Mouse (Mus musculus) urinary bladder, adult 18-20 months (tissue): ENCODE measurements around the gene Tax1bp3.

Experiments used
- DNase-seq, 2 experiments: peaks; one replicate each; pipeline ENCODE4 v3.0.0; 2022; ENCODE audit warnings: low spot score in 2 of 2, mixed read lengths in 2 of 2

The Tax1bp3 gene

DNA sequence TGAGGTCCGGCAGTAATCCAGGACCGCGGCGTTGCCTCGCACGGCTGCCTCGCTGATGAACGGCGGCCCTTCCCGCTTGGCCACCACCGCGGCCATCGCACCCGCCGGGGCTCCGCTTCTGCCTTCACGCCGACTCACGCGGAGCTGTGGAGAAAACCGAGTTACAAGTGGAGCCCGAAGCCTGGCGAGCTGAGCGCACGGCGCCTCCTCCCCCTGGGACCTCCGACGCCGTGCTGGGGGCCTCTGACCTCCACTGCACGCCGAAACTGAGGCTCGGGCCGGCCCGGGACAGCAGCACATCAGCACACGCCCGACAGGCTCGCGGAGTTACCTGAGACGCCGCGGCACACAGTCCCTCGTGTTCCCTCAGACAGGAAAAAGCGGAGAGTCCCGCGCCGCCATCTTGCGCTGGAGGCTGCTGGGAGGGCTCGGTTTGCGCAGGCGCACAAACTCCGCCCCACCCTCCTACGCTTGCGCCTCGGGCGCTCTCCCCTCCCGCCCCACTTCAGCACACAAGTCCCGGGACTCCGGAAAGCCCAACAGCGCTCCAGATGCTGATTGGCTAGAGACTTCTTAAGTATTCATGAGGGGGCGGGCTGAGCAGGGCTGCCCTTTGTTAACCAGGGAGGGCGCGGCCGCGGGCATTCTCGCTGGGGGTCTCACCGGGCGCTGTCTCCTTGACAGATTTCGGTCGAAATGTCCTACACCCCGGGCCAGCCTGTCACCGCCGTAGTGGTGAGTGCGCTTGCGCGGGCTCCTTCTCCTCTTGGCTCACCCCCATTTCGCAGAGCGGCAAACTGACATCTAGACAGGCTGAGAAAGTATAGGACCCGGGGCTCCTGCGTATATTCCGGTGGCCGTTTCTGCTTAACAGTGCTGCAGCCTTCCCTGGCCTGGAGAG lies at the start of gene Tax1bp3, which contains the start of gene Emc6:
TSS of gene Tax1bp3 (plus strand) at position 476 of the 901 bp plus-strand sequence.
TSS of gene Emc6 (minus strand) at position 430 of the 901 bp plus-strand sequence.
- DNase-seq = peak; percentile 91 to 95

DNA sequence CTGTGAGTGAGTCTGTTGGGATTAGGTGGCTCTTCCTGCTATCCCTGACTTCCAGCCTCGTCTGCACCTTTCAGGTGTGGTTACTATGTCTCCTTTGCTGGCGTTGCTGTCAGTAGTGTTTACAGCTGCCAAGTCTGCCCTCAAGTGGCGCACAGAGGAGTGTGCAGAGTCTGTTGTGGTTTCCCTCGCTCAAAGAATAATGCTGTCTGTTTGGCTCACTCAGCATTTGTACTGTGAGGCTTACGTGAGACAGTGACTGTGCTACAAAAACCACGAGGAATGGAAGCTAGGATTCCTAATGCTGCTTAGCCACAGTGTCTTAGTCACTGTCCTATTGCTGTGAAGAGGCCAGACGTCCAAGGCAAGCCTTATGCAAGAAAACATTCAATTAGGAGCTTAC lies 45.9 kb upstream of the Tax1bp3 start:
- DNase-seq = no peak

DNA sequence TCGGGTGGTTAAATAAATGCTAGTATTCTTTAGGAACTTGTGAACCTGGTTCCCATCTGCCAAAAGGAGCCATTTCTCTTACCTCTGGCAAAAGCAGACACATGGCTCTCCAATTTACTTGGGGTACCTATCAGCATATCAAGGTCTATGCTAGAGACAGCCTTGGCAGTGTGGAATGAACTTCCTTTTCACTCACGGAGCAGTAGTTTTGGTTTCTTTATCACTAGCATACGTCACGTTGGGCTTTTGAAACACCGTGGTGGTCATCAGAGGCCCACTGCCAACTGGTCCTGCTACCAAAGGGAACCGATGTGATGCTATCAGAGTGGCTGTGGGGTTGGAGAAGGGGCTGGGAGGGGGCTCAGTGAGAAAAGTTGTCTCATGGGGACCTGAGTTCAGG lies 43.9 kb upstream of the Tax1bp3 start:
- no peak for DNase-seq

- no peak for DNase-seq
These were observed 42.7 kb upstream of the Tax1bp3 start for GRCm38 (mm10) chr11:73134222-73134621.

DNA sequence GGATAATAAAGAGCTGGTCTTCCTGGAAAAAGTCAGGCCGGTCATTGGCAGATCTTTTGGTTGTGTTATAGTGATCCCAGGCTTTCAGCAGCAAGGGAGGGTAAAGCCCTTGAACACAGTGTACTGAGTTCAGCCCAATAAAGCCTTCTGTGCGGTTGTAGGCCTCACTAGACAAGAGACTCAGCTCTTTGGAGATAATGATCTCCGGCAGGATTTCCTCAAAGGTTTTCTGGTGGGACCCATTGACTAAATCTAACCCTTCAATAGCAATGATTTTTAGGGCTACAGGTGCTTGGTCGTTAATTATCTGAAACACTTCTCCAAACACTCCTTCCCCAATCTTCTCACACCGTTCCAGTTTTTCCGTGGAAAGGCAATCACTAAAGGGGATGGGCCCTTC lies 40.3 kb upstream of the Tax1bp3 start:
- DNase-seq = no peak

DNA sequence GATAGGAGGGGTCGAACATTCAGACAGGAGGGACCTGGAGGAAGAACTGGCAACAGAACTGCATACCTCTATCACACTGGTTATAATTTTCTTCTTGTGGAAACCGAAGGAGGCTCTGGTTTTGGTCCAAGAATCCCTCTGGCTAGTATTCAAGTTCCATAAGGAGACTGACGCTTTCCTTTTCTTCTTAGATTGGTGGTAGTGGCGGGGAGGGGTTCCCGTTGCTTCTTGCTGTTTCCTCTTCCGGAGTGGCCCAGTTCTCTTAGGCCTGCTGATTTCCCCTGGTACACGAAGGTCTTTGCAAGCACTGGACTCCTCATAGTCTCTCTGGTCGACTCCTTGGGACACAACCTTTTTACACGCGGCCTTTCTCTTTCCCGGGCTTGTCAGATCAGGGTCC lies 39.8 kb upstream of the Tax1bp3 start:
- no peak for DNase-seq

- peak; percentile 83 to 91 for DNase-seq
These were observed 39.0 kb upstream of the Tax1bp3 start, which contains the start of gene Haspin for GRCm38 (mm10) chr11:73137591-73138501. TSS of gene Haspin (minus strand) at chr11:73138294.

DNA sequence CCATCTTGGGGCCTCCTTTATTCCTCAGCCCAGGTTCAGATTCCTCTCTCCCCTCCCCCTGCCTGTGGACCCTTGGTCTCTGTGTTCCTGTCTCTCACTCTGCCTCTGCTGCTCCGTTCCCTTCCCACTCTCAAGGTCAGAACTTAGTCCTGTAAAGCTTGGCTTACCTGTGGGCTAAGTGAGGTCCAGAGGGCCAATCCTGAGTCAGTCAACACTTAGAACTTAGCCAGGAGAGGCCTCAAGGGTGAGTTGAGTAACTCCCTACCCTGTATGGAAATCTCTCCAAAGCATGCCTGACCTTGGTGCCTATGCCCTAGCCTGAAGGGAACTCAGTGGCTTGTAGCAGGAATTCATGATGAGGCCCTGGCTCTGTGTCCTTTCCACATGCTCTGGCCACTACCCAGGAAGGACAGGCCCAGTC lies 32.6 kb upstream of the Tax1bp3 start:
- no peak for DNase-seq

GRCm38 (mm10) chr11:73146026-73146974 lies 30.6 kb upstream of the Tax1bp3 start:
- DNase-seq = no peak

DNA sequence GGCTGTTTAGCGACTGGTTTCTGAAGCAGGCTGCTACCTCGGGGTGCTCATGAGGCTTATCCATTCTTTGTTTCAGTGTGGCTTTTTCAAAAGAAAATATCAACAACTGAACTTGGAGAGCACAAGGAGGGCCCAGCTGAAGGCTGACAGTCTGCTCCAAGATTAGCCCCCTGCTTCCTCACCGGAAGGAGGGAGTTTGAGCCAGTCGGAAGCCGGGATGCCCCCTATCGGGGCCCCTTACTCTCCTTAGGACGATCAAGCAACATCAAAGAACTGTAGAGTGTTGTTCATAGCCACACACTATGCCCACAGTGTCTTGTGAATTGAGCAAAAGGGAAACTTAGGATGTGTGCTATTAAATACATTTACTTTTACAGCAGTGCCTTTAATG lies 29.9 kb upstream of the Tax1bp3 start:
- DNase-seq = no peak

DNA sequence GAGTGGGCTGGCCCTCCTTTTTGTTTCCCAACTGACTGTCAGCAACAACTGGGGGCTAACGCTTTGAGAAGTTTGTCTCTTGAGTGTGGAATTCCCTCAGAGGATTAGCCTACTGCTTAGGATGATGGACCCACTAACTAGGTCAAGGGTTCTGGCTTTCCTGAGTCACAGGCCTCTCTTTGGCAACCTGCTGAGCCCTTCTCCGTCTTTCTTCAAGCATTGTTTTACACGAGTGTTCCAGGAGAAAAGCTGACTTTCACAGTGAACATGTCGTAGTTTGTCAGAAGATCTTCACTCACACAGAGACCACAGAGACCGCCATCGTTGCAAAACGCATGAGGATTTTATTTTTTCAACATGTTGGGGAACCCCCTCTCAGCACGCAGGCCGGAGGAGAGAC lies 28.7 kb upstream of the Tax1bp3 start:
- DNase-seq = no peak

GRCm38 (mm10) chr11:73155071-73155470 lies 21.8 kb upstream of the Tax1bp3 start:
- DNase-seq = no peak

DNA sequence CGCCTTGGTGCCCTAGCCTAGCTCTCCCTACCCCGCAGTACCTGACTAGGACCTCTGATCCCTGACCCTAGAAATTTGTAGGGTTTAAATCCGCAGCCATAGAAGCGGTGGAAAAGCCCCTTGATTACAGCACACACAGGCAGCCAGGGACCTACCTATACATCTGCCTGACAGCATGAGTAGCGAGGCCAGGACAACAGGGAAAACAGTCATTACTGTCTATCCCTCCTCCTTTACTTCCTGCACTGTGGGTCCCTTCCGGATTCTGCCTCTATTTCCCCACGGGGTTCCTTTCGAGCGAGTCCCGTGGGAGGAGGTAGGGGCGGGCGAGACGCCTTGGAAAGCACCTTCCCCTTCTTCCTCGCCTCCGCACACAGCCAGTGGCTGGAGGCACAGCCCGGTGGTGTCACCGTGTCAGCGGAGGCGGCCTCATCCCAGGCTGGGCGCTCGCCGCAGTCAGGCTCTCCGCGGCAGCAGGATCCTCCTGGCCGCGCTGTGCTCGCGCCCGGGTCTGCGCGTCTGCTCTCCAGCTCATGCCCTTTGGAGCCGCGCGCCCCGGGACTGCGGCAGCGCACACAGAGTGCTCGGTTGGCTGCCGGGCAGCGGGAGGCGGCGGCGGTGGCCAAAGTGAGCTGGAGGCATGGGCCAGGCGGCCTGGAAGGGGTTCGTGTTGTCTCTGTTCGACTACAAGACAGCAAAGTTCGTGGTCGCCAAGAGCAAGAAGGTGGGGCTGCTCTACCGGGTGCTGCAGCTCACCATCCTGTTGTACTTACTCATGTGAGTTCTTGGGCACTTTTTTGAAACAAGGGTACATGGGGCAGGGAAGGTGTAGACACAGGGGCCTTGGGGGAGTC lies 16.7 kb upstream of the Tax1bp3 start, which contains the start of gene P2rx5:
TSS of gene P2rx5 (plus strand) at position 465 of the 854 bp plus-strand sequence.
- DNase-seq = no peak

DNA sequence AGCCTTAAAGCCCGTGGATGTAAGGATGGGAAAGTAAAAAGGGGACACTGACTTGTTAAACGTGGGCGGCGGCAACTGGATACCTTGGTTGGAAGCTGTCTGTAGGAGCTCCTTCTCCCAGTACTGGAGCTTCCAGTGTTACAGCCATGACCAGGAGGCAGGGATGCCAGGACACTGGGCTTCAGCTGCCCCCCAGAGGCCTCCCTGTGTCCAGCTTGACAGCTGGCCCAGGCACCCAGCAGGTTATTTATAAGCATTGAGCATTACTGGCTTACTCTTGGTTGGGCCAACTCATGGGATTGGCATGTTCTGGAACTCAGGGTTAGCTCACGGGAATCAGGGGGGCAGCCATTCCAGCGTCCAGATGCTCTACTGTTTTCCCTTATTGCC lies 16.1 kb upstream of the Tax1bp3 start:
- no peak for DNase-seq

GRCm38 (mm10) chr11:73161616-73162015 lies 15.3 kb upstream of the Tax1bp3 start:
- DNase-seq = no peak

DNA sequence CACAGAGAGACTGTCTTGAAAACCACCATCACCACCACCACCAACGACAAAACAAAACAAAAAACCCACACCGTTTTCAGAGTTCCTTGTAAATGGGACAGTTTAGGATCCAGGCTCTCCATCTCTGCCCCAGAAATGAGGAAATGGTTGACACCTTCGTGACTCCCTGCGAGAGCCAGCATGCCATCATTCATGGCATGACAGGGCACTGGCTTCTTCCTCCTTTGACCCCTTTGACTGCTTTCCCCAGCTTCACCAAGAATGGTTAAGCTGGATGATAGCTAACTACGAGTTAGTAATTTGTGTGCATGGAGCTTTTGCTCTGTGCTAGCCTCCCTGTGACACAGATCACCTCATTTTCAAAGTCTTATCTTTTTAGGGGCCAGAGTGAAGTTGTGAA lies 14.6 kb upstream of the Tax1bp3 start:
- no peak for DNase-seq

DNA sequence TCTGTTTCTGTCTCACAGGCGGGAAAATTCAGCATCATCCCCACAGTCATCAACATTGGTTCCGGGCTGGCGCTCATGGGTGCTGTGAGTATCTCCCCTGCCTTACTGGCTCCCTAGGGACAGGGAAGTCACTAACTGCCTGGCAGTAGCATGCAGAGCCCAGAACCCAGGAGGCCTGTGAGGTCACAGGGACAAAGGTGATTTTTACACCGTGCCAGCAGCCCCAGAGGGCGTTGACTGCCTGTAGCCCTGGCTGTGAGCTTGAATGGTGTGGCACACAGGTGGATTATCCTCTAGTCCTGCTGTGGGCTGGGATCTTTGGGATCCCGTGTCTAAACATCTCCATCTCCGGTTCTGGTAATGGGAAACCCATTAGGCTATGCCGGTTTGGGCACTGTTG lies 8.8 kb upstream of the Tax1bp3 start:
- DNase-seq = no peak

DNA sequence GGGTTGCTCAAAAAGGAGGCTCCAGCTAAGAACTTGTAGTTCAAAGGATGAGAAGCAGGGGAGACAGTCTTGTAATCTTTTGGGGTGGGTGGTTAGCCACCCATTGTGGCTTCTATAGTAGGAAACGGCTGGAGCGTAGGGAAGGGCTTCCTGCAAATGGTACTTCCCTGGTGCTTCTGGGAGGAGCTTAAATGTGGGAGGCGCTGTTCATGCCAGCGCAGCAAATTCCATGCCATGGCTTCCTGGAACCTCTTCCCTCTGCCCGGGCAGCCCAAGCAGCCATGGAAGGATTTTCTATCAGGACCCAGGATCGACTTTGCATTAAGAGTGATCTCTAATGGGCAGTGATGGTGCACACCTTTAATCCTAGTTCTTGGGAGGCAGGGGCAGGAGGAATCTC lies 8.3 kb upstream of the Tax1bp3 start:
- no peak for DNase-seq

DNA sequence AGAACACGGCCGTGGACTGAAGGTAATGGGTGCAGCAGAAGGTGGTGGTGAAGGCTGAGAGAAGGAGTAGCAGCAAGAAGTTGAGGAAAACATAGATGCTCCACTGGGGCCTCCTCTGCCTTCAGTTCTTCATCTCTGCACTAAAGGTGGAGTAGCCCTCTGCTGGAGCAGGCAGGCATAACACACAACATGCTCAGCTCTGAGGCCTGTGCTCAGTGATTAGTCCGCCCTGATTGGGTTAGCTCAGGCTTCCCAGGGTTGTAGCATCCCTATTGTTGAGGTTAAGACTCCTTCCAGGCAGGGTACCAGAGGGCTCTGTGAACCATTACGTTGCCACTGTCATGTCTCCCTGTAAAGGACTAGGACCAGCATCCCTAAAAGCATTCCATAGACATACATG lies 7.7 kb upstream of the Tax1bp3 start:
- no peak for DNase-seq

DNA sequence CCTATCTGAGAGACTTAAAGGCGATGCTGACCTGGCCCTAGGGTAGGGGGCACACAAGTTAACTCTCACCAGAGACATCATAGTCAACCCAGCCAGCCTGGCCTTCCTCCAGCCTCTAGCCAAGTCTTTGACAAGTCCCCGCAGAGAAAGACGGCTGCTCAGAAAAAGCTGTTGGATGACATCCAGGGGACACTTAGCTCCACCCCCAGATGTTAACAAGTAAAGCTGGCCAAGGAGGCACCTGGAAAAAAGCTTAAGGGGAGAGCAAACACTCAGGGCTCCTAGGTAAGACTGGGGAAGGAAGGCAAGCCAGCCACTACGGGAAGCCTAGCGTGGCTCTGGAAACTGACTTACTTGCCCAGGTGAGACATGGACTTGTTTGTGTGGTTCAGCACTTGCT lies 4.7 kb upstream of the Tax1bp3 start:
- no peak for DNase-seq
